Mouse (Mus musculus): ENCODE measurements at regions not wholly inside any gene's neighbourhood (a gene's known extent, or its start where the extent isn't known, plus 50 kb on each side); places are given as distances from the start of the nearest gene placed in this dataset.
A peak's percentile ranks its signal among the peaks of the same experiment; 100 is the strongest.

DNA sequence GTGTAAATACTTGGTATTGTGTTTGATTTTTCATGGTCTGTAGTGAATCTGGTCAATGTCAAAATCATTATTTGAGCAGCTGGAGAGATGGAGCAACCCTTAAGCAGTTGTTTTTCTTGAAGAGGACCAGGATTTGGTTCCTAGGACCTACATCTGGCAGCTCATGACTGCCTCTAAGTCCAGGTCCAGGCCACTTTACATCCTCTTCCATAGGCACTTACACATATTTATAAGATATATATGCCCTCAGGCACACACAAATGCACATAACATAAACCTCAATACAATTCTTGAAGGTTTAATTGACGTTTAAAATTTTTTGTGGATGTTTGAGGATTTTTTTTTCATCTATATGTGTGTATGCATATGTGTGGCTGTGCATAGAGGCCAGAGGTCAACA, 96.8 kb upstream of the Fam240b start:
- no peak for DNase-seq

DNA sequence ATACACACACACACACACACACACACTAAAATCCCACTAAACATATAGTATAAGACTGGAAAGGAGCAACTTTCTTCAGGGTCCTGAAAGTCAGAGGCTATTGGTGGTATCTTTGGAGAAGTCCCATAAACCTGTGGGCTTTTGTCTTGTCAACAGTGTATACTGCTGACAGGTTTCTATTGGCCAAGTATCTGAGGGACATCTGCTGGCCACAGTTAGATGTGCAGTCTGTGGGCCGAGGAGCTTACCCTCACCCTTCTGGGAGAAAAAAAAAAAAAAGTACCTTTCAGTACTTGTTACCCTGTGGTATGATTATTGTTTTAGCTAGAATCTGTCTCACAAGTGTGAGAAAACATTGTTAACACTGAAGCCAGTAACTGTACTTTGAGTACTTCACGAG, 76.1 kb upstream of the Fam240b start:
- DNase-seq = peak; percentile 7

DNA sequence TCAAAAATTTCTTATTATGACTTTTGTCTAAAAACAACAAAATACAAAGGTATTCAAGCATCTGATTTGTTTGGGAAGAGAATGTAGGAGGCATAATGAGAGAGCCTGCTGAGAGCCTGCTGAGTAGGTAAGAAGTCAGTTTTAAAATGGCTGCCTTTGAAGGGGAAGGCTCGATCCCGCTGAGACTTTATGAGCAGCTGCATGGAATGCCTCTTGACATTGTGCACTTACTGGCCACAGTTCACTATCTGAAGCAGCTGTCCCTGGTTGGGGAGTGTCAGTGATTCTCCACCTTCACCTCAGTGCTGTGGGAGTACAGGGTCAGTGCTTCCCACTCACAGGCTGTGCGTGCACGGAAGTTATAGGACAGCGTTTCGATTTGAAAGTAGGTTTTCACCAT, 71.3 kb upstream of the Fam240b start:
- no peak for DNase-seq

DNA sequence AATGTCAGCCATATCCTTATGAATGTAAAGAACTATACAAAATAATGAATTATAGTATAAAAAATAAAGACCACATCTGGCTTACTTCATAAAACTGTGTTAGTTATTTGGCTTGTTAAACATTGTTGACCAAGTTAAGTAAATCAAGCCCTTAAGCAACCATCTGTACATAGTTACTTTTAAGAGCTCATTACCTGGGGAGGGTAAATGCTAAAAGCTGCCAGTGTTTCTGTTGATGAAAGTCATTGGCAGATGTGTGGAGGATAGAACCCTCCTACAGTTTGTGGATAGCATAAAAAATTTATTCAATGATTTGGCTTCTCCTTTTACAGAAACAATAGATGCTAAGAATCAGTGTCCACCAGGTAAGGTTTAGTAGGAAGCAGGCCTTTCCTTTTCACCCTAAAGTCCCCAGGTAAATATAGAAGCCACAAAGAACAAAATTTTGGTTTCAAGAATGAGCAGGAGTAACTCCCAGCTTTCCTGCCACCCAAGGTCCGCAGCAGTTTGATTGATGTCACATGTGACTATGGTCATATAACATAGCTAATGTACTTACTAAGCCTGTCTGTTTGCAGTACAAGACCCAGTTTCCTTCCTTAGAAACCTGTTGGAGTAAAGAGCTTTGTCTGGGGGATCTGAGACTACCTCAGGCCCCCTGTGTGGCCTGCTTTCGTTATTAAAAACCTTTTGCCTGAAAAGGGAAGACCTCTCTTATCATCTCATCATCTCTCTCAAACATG, 69.5 kb upstream of the Fam240b start:
- no peak for DNase-seq

DNA sequence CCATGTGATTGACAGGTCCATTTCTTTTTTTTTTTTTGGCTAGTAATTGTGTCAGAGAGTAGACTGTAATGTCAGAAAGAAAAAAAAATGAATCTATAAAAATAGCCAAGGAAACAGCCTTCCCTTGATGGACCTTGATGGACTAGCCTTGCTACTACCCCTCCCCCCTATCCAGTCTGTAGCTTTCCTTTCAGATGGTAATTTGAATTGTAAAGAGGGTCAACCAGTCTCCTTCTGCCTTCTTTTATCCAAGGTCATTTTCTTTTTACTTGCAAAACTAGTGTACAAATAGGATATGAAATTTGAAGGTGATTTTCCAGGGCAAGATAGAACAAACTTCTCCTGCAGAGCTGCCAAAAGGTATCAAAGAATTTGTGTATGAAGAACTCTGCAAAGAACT, 68.2 kb upstream of the Fam240b start:
- no peak for DNase-seq
